Mouse (Mus musculus) bone marrow macrophage, adult 2 months (primary cell): ENCODE results near the gene Nfib.

ENCODE experiments used
- CTCF ChIP-seq: IDR thresholded peaks from 2 replicates; pipeline ENCODE4 v1.5.1; 2012; ENCODE audit warnings: low read depth, mild to moderate bottlenecking, low read length, moderate library complexity
- POLR2A ChIP-seq: IDR thresholded peaks from 2 replicates; pipeline ENCODE4 v1.6.1; 2012; ENCODE audit warnings: mild to moderate bottlenecking, low read depth, low read length, borderline replicate concordance

GRCm38 (mm10) chr4:82504015-82504283 is 201.6 kb downstream of the Nfib start:
- TF ChIP-seq CTCF, result no peak
- no peak for TF ChIP-seq POLR2A
